Mouse (Mus musculus) urinary bladder, adult 18-20 months (tissue): ENCODE measurements at regions not wholly inside any gene's neighbourhood (a gene's known extent, or its start where the extent isn't known, plus 50 kb on each side); places are given as distances from the start of the nearest gene placed in this dataset.

Source experiments
- DNase-seq, 2 experiments: peaks; one replicate each; pipeline ENCODE4 v3.0.0; 2022; ENCODE audit warnings: low spot score in 2 of 2, mixed read lengths in 2 of 2

- no peak for DNase-seq
Measured at GRCm38 (mm10) chr5:4697346-4698095, 60.3 kb downstream of the Fzd1 start.

- DNase-seq: no peak
Measured at GRCm38 (mm10) chr5:4696701-4697100, 61.1 kb downstream of the Fzd1 start.

GRCm38 (mm10) chr5:4689130-4689529, 68.7 kb downstream of the Fzd1 start:
- no peak for DNase-seq

GRCm38 (mm10) chr5:4675316-4675715, 82.5 kb downstream of the Fzd1 start:
- DNase-seq: no peak

GRCm38 (mm10) chr5:4666381-4666780, 91.5 kb downstream of the Fzd1 start:
- no peak for DNase-seq

GRCm38 (mm10) chr5:4665978-4666377, 91.9 kb downstream of the Fzd1 start:
- DNase-seq: no peak

GRCm38 (mm10) chr5:4664918-4665317, 92.9 kb downstream of the Fzd1 start:
- no peak for DNase-seq

- no peak for DNase-seq
Measured at GRCm38 (mm10) chr5:4664488-4664887, 93.3 kb downstream of the Fzd1 start.

GRCm38 (mm10) chr5:4662198-4662585, 95.6 kb downstream of the Fzd1 start:
- DNase-seq: no peak

GRCm38 (mm10) chr5:4661420-4662197, 96.2 kb downstream of the Fzd1 start:
- DNase-seq: no peak

GRCm38 (mm10) chr5:4657982-4658381, 99.9 kb downstream of the Fzd1 start:
- no peak for DNase-seq

GRCm38 (mm10) chr5:4654186-4654585, 103.6 kb downstream of the Fzd1 start:
- peak in 1 of 2 experiments; percentile 5 for DNase-seq

GRCm38 (mm10) chr5:4651167-4651955, 106.5 kb downstream of the Fzd1 start:
- no peak for DNase-seq

- no peak for DNase-seq
Measured at GRCm38 (mm10) chr5:4650709-4651108, 107.1 kb downstream of the Fzd1 start.

GRCm38 (mm10) chr5:4649858-4650556, 107.8 kb downstream of the Fzd1 start:
- no peak for DNase-seq

GRCm38 (mm10) chr5:4641041-4641440, 116.8 kb downstream of the Fzd1 start:
- DNase-seq: no peak

GRCm38 (mm10) chr5:4633763-4634162, 124.1 kb downstream of the Fzd1 start:
- DNase-seq: no peak

- DNase-seq: no peak
Measured at GRCm38 (mm10) chr5:4625206-4625605, 132.6 kb downstream of the Fzd1 start.

- no peak for DNase-seq
Measured at GRCm38 (mm10) chr5:4623625-4624024, 134.2 kb downstream of the Fzd1 start.

GRCm38 (mm10) chr5:4620513-4621210, 137.2 kb downstream of the Fzd1 start:
- no peak for DNase-seq

- no peak for DNase-seq
Measured at GRCm38 (mm10) chr5:4615233-4615632, 142.6 kb downstream of the Fzd1 start.
